Mouse (Mus musculus) embryo, embryonic 11.5 days (tissue): ENCODE data around the gene Lce1g.

Experiments used
- DNase-seq: peaks from one replicate; pipeline ENCODE4 v3.0.0-alpha.2; 2012; ENCODE audit warnings: low read depth, low spot score

Gene Lce1g

DNA sequence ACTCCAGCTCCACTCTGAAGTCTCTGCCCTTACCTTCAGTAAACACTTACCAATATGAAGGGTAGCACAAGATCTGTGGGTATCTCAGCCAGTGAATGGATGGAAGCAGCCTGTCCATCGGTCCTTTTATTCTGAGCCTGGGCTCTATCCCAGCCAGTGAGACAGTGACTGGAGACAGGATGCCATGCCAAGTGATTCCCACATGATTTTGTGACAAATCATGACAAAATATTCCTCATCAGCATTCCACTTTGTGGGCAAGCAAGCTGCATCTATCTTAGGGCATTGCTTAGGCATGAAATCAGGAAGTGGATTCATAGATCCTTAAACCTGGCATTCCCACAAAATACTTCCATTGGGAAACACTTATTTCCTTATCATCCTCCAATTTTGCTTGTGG is at the start of gene Lce1g:
TSS of gene Lce1g (minus strand) at position 101 of the 400 bp plus-strand sequence.
- DNase-seq: no peak

DNA sequence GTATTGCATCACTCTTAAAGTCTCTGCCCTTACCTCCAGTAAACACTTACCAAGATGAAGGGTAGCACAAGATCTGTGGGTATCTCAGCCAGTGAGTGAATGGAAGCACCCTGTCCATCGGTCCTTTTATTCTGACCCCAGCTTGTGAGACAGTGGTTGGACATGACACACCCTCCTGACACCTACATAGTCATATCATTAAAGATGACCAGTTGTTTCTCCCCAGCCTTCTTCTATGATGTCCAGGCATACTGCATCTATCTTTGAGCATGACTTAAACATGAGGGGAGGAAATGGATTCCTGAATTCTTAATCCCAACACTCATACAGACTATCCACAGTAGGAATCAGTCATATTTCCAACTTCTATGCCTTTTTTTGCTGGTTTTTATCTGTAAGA is 38.3 kb upstream of the Lce1g start, which contains the start of gene Lce1j:
TSS of gene Lce1j (minus strand) at position 101 of the 400 bp plus-strand sequence.
- DNase-seq: no peak

GRCm38 (mm10) chr3:92778799-92779198 is 26.7 kb upstream of the Lce1g start, which contains the start of gene Lce1i:
Gene Lce1i, minus strand, starts transcription at chr3:92778899.
- no peak for DNase-seq

DNA sequence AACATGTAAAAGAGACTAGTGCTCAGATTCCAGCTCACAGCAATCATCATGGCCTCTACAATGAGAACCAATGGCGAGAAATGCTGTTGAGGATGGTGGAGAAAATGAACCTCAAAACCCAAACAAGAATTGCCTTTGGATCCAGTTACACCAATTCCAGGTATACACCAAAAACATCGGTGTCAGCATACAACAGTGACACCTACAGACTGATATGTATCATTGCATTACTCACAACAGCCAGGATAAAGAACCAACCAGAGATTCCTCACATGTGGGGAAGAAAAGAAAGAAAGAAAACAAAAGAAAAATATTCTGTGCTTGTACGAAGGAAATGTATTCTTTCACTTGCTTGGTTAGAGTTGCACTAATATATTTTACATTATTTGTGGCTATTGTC is 19.4 kb upstream of the Lce1g start:
- no peak for DNase-seq

DNA sequence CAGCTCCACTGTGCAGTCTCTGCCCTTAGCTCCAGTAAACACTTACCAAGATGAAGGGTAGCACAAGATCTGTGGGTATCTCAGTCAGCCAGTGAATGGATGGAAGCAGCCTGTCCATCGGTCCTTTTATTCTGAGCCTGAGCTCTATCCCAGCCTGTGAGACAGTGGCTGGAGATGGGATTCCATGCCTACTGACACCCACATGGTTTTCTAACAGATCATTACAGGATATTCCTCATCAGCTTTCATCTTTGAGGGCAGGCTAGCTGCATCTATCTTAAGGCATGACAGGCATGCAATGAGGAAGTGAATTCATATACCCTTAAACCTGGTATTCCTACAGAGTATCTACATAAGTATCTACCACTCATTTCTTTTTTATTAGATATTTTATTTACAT is 12.8 kb upstream of the Lce1g start, which contains the start of gene Lce1h:
TSS of gene Lce1h (minus strand) at position 101 of the 400 bp plus-strand sequence.
- no peak for DNase-seq

- no peak for DNase-seq
Observed at GRCm38 (mm10) chr3:92753197-92753596, 1.1 kb upstream of the Lce1g start.

- no peak for DNase-seq
Observed at GRCm38 (mm10) chr3:92738996-92739395, 13.1 kb downstream of the Lce1g start, which contains the start of gene Gm38119. Gene Gm38119, minus strand, starts transcription at chr3:92739096.

DNA sequence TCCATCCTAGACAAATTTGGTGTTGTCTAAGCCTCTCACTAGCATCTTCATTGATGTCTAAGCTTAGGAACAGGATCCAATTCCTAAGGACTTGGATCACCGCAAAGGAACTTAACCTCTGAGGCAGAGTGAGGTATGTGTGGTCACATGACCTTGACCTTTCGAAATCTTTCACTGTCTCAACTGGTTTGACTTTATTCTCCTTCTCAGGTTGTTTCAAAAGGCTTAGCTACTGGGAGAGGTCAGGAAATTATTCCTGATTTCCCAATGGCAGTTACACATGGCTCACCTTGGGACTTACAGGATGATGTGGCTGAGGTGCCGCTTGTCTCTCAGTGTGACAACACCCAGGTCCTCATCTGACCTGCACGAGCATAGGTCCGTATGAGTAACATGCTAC is 29.5 kb downstream of the Lce1g start:
- DNase-seq: no peak

- DNase-seq: no peak
Observed at GRCm38 (mm10) chr3:92720250-92720649, 31.9 kb downstream of the Lce1g start, which contains the start of gene Lce1f. Gene Lce1f, minus strand, starts transcription at chr3:92720350.

DNA sequence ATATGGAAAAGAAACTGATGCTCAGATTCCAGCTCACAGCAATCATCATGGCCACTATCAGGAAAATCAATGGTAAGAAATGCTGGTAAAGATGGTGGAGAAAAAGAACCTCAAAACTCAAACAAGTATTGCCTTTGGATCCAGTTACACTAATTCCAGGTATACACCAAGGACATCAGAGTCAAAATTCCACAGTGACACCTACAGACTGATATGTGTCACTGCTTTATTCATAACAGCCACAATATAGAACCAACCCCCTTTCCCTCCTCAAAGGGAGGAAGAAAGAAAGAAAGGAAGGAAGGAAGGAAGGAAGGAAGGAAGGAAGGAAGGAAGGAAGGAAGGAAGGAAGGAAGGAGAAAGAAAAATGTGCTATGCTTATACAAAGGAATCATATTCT is 37.0 kb downstream of the Lce1g start:
- no peak for DNase-seq

GRCm38 (mm10) chr3:92708974-92709373 is 43.2 kb downstream of the Lce1g start, which contains the start of gene Lce1e:
Gene Lce1e, minus strand, starts transcription at chr3:92709074.
- DNase-seq: no peak
